In the genomic region with DNA sequence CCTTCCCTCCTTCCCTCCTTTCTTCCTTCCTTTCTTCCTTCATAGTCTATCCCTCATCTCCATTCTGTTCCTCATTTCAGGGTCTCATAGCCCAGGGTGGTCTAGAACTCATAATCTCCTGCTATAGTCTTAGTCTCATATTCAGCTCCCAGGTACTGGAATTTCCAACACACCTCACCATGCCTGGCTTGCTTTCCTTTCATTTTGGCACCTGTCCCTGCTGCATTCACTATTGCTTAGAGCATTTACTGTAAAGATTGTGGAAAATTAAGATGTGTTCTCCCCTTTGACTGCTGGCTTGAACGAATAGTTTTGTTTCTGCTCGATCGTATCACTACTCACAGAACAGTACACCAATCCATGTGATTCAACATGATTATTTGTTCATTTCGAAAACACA, we compare ENCODE assay signal across 33 mouse cellular contexts.
"Had no signal": no experiment of that assay in that cellular context is flagged by ENCODE, and none has a peak within 500 bp of the region (broad histone marks: within the 10 kb centered on the region; RNA-seq: fewer than 3 reads in every experiment).

No protein-coding gene starts in this region.

- ATAC-seq: liver, embryonic 12.5 days; liver, postnatal 0 days; lung, postnatal 0 days; midbrain, embryonic 13.5 days; midbrain, embryonic 15.5 days; midbrain, embryonic 16.5 days had no signal

- H3K4me1 ChIP-seq: limb, embryonic 13.5 days; limb, embryonic 15.5 days; liver, embryonic 12.5 days; liver, embryonic 13.5 days; liver, embryonic 15.5 days; megakaryocyte, embryonic 14.5 days; neural tube, embryonic 12.5 days; neural tube, embryonic 13.5 days had no signal

- H3K36me3 ChIP-seq: limb, embryonic 10.5 days; liver, embryonic 12.5 days; liver, embryonic 13.5 days; liver, embryonic 15.5 days; midbrain, embryonic 12.5 days; midbrain, embryonic 13.5 days; midbrain, embryonic 15.5 days; neural tube, embryonic 12.5 days; neural tube, embryonic 13.5 days had no signal

- H3K4me2 ChIP-seq: limb, embryonic 12.5 days; limb, embryonic 13.5 days; limb, embryonic 15.5 days; liver, embryonic 11.5 days; liver, embryonic 12.5 days; liver, embryonic 13.5 days; liver, embryonic 15.5 days; lung, embryonic 14.5 days; lung, embryonic 15.5 days; midbrain, embryonic 11.5 days; midbrain, embryonic 12.5 days; midbrain, embryonic 13.5 days; midbrain, embryonic 15.5 days; neural tube, embryonic 12.5 days; neural tube, embryonic 13.5 days had no signal

- H3K27me3 ChIP-seq: limb, embryonic 12.5 days; limb, embryonic 13.5 days; limb, embryonic 15.5 days; liver, embryonic 12.5 days; liver, embryonic 13.5 days; liver, embryonic 15.5 days; lung, embryonic 15.5 days; megakaryocyte, embryonic 14.5 days; midbrain, embryonic 12.5 days; midbrain, embryonic 13.5 days; midbrain, embryonic 15.5 days; neural tube, embryonic 12.5 days; neural tube, embryonic 13.5 days had no signal

- DNase-seq: left cerebral cortex, postnatal 4 days; liver; liver, embryonic 13.5 days; liver, postnatal 0 days; lung, adult 18-20 months; lung, adult 2 months; lung, embryonic 14.5 days; lung, postnatal 10 days; lung, postnatal 14 days; lung, postnatal 36 days; lung, postnatal 4 days; midbrain, embryonic 14.5 days had no signal

- H3K27ac ChIP-seq: limb, embryonic 10.5 days; limb, embryonic 12.5 days; limb, embryonic 13.5 days; limb, embryonic 15.5 days; liver, embryonic 12.5 days; liver, embryonic 13.5 days; liver, embryonic 14.5 days; liver, embryonic 15.5 days; lung, embryonic 15.5 days; macrophage; midbrain, embryonic 10.5 days; midbrain, embryonic 12.5 days; midbrain, embryonic 13.5 days; midbrain, embryonic 15.5 days; neural tube, embryonic 12.5 days; neural tube, embryonic 13.5 days had no signal

- H3K4me3 ChIP-seq: limb, embryonic 10.5 days; limb, embryonic 12.5 days; limb, embryonic 13.5 days; limb, embryonic 15.5 days; liver, embryonic 12.5 days; liver, embryonic 13.5 days; liver, embryonic 15.5 days; lung, embryonic 15.5 days; megakaryocyte, embryonic 14.5 days; midbrain, embryonic 10.5 days; midbrain, embryonic 12.5 days; midbrain, embryonic 13.5 days; midbrain, embryonic 15.5 days; myocyte; neural tube, embryonic 12.5 days; neural tube, embryonic 13.5 days had no signal

- H3K9me3 ChIP-seq: limb, embryonic 10.5 days; limb, embryonic 12.5 days; limb, embryonic 13.5 days; limb, embryonic 15.5 days; liver, embryonic 12.5 days; liver, embryonic 13.5 days; liver, embryonic 15.5 days; lung, embryonic 15.5 days; megakaryocyte, embryonic 14.5 days; midbrain, embryonic 10.5 days; midbrain, embryonic 12.5 days; midbrain, embryonic 13.5 days; midbrain, embryonic 15.5 days; neural tube, embryonic 12.5 days; neural tube, embryonic 13.5 days had no signal

- H3K9ac ChIP-seq: limb, embryonic 12.5 days; limb, embryonic 13.5 days; limb, embryonic 15.5 days; liver, embryonic 12.5 days; liver, embryonic 13.5 days; liver, embryonic 14.5 days; liver, embryonic 15.5 days; liver, postnatal 0 days; lung, embryonic 14.5 days; lung, embryonic 15.5 days; midbrain, embryonic 12.5 days; midbrain, embryonic 13.5 days; midbrain, embryonic 15.5 days; neural tube, embryonic 12.5 days; neural tube, embryonic 13.5 days had no signal
